Mouse (Mus musculus) cerebellum, adult 9-11 months (tissue): ENCODE measurements at regions not wholly inside any gene's neighbourhood (a gene's known extent, or its start where the extent isn't known, plus 50 kb on each side); places are given as distances from the start of the nearest gene placed in this dataset.

Experiments used
- DNase-seq: peaks from one replicate; pipeline ENCODE4 v3.0.0; 2022

GRCm38 (mm10) chr4:125941266-125941665 lies 83.1 kb upstream of the Csf3r start:
- DNase-seq, result no peak

DNA sequence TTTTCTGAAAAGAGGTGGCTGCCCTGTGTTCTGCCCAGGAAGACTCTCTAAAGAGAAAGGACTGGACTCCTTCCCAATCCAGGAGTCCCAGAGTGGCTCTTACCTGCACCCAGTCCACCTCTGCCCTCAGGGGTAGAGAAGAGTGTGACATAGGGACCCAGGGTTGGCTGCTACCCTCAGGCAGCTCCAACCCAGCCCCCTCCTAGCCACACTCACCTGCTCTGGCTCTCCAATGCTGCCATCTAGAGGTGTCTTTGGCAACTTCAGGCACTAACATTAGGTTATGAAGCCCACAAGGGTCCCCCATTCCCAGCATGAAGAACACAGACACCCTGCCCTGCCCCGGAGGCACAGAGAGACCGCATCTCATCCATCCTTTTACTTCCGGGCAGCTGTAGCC lies 82.4 kb upstream of the Csf3r start:
- DNase-seq, result no peak

DNA sequence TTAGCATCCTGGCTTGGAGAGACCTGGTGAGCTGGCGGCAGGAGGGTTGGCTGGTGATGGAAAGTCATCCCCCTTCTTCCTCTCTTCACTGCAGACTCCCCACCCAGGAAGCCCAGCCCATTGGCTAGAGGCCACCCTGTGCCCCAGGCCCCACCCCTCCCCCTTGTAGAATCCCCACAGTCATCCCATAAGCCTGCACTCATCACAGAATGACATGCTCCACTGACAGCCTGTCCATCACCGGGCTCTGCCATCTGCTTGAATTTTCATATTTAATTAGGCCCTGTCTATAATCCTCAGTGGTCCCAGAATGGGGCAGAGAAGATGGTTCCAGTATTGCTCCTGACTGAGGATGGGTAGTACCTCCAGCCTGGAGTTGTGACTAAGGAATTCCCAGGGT lies 79.3 kb upstream of the Csf3r start:
- DNase-seq, result no peak

- no peak for DNase-seq
Measured at GRCm38 (mm10) chr4:125959426-125959825, 64.9 kb upstream of the Csf3r start.

DNA sequence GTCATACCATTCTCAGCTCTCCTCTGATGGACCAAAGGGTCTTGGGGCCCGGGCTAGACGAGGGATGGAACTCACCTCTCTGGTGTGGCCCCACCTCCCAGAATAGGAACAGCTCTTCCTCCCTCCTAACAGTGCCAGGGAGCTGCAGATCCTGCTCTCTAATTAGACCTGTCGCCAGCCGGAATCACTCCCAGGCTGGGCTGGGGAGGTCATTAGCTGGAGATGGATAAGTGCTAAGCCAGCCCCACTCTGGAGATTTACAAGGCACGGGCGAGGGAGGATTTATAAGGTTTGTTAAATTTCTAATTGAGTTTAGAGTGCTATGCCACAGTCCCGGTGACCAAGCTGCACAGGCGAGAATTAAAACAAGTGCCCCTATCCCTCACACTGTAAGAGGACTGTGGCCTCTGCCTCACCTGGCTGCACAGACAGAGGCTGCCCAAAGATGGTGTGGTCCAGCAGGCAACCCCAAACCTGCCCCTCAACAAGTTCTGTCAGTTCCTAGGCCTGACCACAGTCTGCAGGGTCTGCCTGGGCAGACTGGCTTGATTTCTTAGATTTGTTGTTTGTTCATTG lies 63.6 kb upstream of the Csf3r start:
- no peak for DNase-seq

DNA sequence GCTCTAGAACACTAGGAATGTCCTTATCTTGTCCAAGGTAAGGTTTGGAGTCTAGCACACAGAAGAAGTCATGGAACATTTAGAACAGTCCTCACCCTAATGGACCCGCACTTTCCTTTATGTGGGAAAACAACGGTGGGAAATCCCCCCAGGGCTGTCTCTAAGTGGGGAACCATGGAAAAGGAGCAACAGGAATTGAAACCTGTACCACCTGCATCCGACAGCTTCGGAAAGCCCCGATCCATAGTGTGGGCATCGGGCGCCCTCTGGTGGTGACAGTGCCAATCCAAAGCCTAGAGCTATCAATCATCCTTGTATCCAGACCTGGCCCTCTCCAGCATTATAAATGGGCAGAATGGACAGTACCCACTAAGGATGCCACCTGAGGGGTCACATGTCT lies 61.7 kb upstream of the Csf3r start:
- DNase-seq, result peak; percentile 48
